ENCODE assay signal across 13 mouse cellular contexts in the genomic region with DNA sequence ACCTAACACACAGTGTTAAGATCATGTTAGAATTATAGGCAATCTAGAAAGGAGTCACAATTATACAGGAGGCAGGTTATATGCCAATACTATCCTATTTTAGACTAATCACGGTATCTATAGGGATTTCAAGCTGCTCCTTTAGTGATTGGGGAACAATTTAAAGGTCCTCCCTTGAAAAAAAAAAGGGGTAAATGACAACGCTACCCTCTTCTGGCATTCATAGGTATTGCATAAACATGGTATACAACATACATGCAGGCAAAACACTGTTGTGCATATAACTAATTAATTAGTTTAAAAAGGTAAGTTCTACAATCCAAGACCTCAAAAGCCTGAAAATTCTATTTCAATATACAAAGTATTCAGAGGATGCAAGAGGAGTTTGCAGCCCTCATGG.
DNase-seq lines count a peak whose midpoint lies in the region; ATAC-seq and TF ChIP-seq lines count a peak whose summit lies in the region.
"Had no signal": no experiment of that assay in that cellular context is flagged by ENCODE, and none has a peak within 500 bp of the region (broad histone marks: within the 10 kb centered on the region; RNA-seq: fewer than 3 reads in every experiment).

No protein-coding gene starts in this region.

- WGBS in liver, postnatal 0 days (ENCODE audit: insufficient replicate concordance), result 68% methylated on average over 2 of the region's 2 CpGs
- 49% methylated on average over 2 of the region's 2 CpGs for WGBS in liver, embryonic 12.5 days (ENCODE audit: insufficient replicate concordance)
- 58% methylated on average over 2 of the region's 2 CpGs for WGBS in heart, embryonic 12.5 days

- TF ChIP-seq EP300 in liver, postnatal 0 days (IDR thresholded peaks at IDR 0.05; ENCODE audit: low read depth), result no peak

- TF ChIP-seq CTCF in liver, postnatal 0 days (IDR thresholded peaks at IDR 0.05; ENCODE audit: low read depth), result peak; percentile 72

- H3K27ac ChIP-seq in liver, postnatal 0 days (ENCODE audit: low read depth), result no peak overlapping the region
- no peak overlapping the region for H3K27ac ChIP-seq in liver, embryonic 12.5 days
- H3K27ac ChIP-seq in heart, embryonic 12.5 days (ENCODE audit: poor library complexity, severe bottlenecking), result no peak overlapping the region
- H3K27ac ChIP-seq: macrophage; neural tube, embryonic 12.5 days had no signal

- H3K4me3 ChIP-seq in liver, postnatal 0 days (ENCODE audit: low read depth, low read length), result no peak overlapping the region
- no peak overlapping the region for H3K4me3 ChIP-seq in liver, embryonic 12.5 days
- no peak overlapping the region for H3K4me3 ChIP-seq in heart, embryonic 12.5 days
- H3K4me3 ChIP-seq: neural tube, embryonic 12.5 days had no signal

- H3K9me3 ChIP-seq in liver, postnatal 0 days (ENCODE audit: low read length), result peaks cover 2% of the 10 kb centered on the region; the same call in 1 of the 2 replicates
- no peaks in the 10 kb centered on the region for H3K9me3 ChIP-seq in liver, embryonic 12.5 days (replicated peaks)
- H3K9me3 ChIP-seq in heart, embryonic 12.5 days (replicated peaks), result peaks cover 3% of the 10 kb centered on the region
- H3K9me3 ChIP-seq: neural tube, embryonic 12.5 days had no signal

- no peaks in the 10 kb centered on the region for H3K27me3 ChIP-seq in liver, postnatal 0 days (ENCODE audit: insufficient read depth, low read length)
- no peaks in the 10 kb centered on the region for H3K27me3 ChIP-seq in liver, embryonic 12.5 days (replicated peaks)
- H3K27me3 ChIP-seq in heart, embryonic 12.5 days (replicated peaks), result no peaks in the 10 kb centered on the region
- H3K27me3 ChIP-seq: neural tube, embryonic 12.5 days had no signal

- no peak for DNase-seq in liver, postnatal 0 days
- peak; percentile 34 to 66 for DNase-seq in CD8-positive naive resting alpha-beta T cell, adult 2 months (ENCODE audit: low read depth in 2 of 2, low spot score in 2 of 2)
- DNase-seq in MEL-GATA-1-ER (ENCODE audit: extremely low read depth, low read depth), result peak; percentile 22
- DNase-seq in spleen, adult 18-20 months, result no peak
- DNase-seq: adrenal gland, adult 2 months; cerebellum, adult 2 months; kidney, adult 8-10 months; right cerebral cortex, postnatal 14 days had no signal

- ATAC-seq in liver, postnatal 0 days, result no peak
- no peak for ATAC-seq in liver, embryonic 12.5 days
- 0 out of 2 replicates have a peak, but pooled peaks have one; percentile 39 for ATAC-seq in megakaryocyte progenitor cell, adult 5-6 weeks (replicated peaks; ENCODE audit: poor library complexity)
- ATAC-seq in heart, embryonic 12.5 days (ENCODE audit: insufficient number of reproducible peaks, low FRiP score), result no peak

- H3K36me3 ChIP-seq in liver, postnatal 0 days (replicated peaks; ENCODE audit: insufficient read depth, low read length), result no peaks in the 10 kb centered on the region
- no peaks in the 10 kb centered on the region for H3K36me3 ChIP-seq in liver, embryonic 12.5 days
- H3K36me3 ChIP-seq in heart, embryonic 12.5 days, result no peaks in the 10 kb centered on the region
- H3K36me3 ChIP-seq: neural tube, embryonic 12.5 days had no signal

- no peak overlapping the region for H3K9ac ChIP-seq in liver, postnatal 0 days (replicated peaks)
- H3K9ac ChIP-seq in liver, embryonic 12.5 days, result no peak overlapping the region
- no peak overlapping the region for H3K9ac ChIP-seq in heart, embryonic 12.5 days
- H3K9ac ChIP-seq: neural tube, embryonic 12.5 days had no signal

- no peak overlapping the region for H3K4me2 ChIP-seq in liver, postnatal 0 days (ENCODE audit: low read depth, low read length)
- H3K4me2 ChIP-seq in liver, embryonic 12.5 days, result no peak overlapping the region
- no peak overlapping the region for H3K4me2 ChIP-seq in heart, embryonic 12.5 days
- H3K4me2 ChIP-seq: neural tube, embryonic 12.5 days had no signal

- H3K4me1 ChIP-seq in liver, postnatal 0 days (ENCODE audit: insufficient read depth), result no peaks in the 10 kb centered on the region
- H3K4me1 ChIP-seq in liver, embryonic 12.5 days, result peaks cover 3% of the 10 kb centered on the region; the same call in 1 of the 2 replicates
- H3K4me1 ChIP-seq in heart, embryonic 12.5 days (replicated peaks), result no peaks in the 10 kb centered on the region
- H3K4me1 ChIP-seq: neural tube, embryonic 12.5 days had no signal

Comparison
In these comparisons a context has a peak if more than half of its experiments do, and no peak if none do; other contexts are left out.
1. DNase-seq: peak in CD8-positive naive resting alpha-beta T cell, adult 2 months (2 of 2) and MEL-GATA-1-ER (single experiment); none in liver, postnatal 0 days (single experiment) and spleen, adult 18-20 months (0 of 2).